Mouse (Mus musculus) C2C12 (cell line): ENCODE data around the gene Spout1. TPM values are rescaled to one million over a fixed set of nuclear protein-coding genes. Genes with fewer than 3 reads are reported as not detected.

Experiments used
- H3K27me3 ChIP-seq: one replicate; pipeline ENCODE4 v1.6.1; 2011; ENCODE audit not compliant: control insufficient read depth, insufficient read depth, insufficient read length
- H3K36me3 ChIP-seq: one replicate; pipeline ENCODE4 v1.6.1; 2011; ENCODE audit not compliant: control insufficient read depth, insufficient read depth
- H3K4me3 ChIP-seq: one replicate; pipeline ENCODE4 v1.5.1; 2011; ENCODE audit warnings: mild to moderate bottlenecking, control low read depth; ENCODE audit not compliant: poor library complexity, insufficient read depth, severe bottlenecking
- H3K79me2 ChIP-seq: one replicate; pipeline ENCODE4 v1.6.1; 2011; ENCODE audit not compliant: control insufficient read depth, insufficient read depth
- H3K79me3 ChIP-seq: one replicate; pipeline ENCODE4 v1.6.1; 2011; ENCODE audit warnings: low read depth, control low read depth
- H3ac ChIP-seq: one replicate; pipeline ENCODE3; 2011; ENCODE audit warnings: low read depth; ENCODE audit not compliant: control insufficient read depth, insufficient read length
- CEBPB ChIP-seq: IDR thresholded peaks from one replicate; pipeline ENCODE4 v1.6.1; 2011; ENCODE audit warnings: low read depth, mild to moderate bottlenecking, control low read depth, moderate library complexity
- CTCF ChIP-seq: IDR thresholded peaks from one replicate; pipeline ENCODE4 v1.5.1; 2011; ENCODE audit not compliant: control insufficient read depth, insufficient read depth, insufficient read length
- FOSL1 ChIP-seq: IDR thresholded peaks from one replicate; pipeline ENCODE4 v1.8.0; 2011; ENCODE audit warnings: mild to moderate bottlenecking, low read length; ENCODE audit not compliant: poor library complexity, insufficient read depth, severe bottlenecking
- MAX ChIP-seq: IDR thresholded peaks from one replicate; pipeline ENCODE4 v1.6.1; 2011; ENCODE audit warnings: mild to moderate bottlenecking, control low read depth
- MYOD1 ChIP-seq: IDR thresholded peaks from one replicate; pipeline ENCODE4 v1.6.1; 2011; ENCODE audit warnings: low read depth; ENCODE audit not compliant: control insufficient read depth, insufficient read length
- MYOG ChIP-seq: IDR thresholded peaks from one replicate; pipeline ENCODE4 v1.6.1; 2011; ENCODE audit not compliant: control insufficient read depth, insufficient read length; ENCODE audit errors: extremely low read depth
- USF1 ChIP-seq: IDR thresholded peaks from one replicate; pipeline ENCODE4 v1.6.1; 2011; ENCODE audit warnings: low read depth, mild to moderate bottlenecking, control low read depth, moderate library complexity
- long read RNA-seq, 2 experiments: library from polyadenylated mRNA; unstranded; transcript quantifications; one replicate each; pipeline ENCODE4 v2.0.0; 2019 to 2020
- polyA plus RNA-seq: library from polyadenylated mRNA; unstranded; fragments of >200 nt; fragmentation: generic; extraction: Trizol; gene quantifications from one replicate; pipeline ENCODE4 v1.2.1, GENCODE M21; 2012; ENCODE audit warnings: missing spikeins

The Spout1 gene
- 33.4 TPM for polyA plus RNA-seq
- long read RNA-seq, experiment 1, transcript Spout1-201 (12 exons, 1,805 nt): major isoform, 24 of 34 reads
- long read RNA-seq, experiment 1, partial matches to known transcripts: 2 of 34 reads
- long read RNA-seq, experiment 1, other reads (novel, unspliced or antisense): 4 of 34 reads
- long read RNA-seq, experiment 2, transcript Spout1-207 (11 exons, 2,010 nt): minor isoform, 32 of 181 reads
- long read RNA-seq, experiment 2, transcript Spout1-201 (12 exons, 1,805 nt): major isoform, 126 of 181 reads
- long read RNA-seq, experiment 2, partial matches to known transcripts: 4 of 181 reads
- long read RNA-seq, experiment 2, other reads (novel, unspliced or antisense): 18 of 181 reads

DNA sequence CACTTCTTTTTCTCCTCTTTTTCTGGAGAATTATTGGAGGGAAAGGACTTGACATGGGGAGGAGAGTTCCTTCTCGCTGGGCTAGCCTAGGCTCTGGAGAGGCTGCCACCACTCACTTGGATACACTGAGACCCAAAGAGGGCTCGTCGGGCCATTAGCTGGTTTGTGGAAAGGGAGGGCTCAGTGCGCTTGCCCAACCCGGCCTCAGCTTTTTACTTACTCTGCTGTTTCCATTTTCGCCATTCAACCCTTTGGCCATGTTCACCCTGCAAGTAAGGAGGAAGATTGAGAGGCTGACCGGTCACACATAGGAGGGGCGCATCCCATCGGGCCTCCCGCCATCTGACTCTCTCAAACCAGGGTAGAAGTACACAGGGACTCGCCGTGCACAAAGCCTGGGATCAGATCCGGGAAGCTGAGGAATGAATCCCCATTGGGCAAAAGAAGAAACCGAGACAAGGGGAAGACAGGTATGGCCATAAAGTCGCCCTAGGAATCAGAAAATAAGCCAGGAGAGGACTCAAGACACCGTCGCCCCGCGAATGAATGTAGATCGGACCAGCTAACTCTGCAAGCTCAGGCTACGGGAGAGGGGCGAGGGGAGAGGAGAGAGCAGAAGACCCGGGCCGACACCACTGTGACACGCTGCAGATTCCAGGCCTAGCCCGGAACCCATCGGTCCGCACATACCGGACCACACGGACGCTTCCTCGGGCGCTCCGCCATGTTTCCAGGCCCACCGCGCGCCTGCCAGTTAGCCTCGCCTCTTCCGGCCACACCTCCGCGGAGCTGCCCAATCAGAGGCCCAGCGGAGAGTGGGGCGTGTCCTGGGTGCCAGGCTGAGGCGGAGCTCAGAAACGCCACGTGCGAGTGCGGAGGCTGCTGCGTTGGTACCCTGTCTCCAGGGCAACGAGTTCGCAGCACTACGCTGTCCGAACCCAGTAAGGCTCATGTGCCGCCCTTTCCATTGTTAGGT, at the start of gene Spout1:
Gene Spout1 (minus strand): TSS at position 760 of the 976 bp plus-strand sequence.
- TF ChIP-seq CTCF: no peak
- no peak for TF ChIP-seq FOSL1
- peak; percentile 59 for TF ChIP-seq USF1
- peak; percentile 99 for TF ChIP-seq MAX
- Histone ChIP-seq H3K36me3 (peaks cover 39% of the 10 kb centered on the region), H3K4me3 (peak within 1 kb of the TSS; percentile 85), H3K27me3 (no peaks in the 10 kb centered on the region), H3ac (peak within 1 kb of the TSS; percentile 86), H3K79me2 (peaks cover 15% of the 10 kb centered on the region), H3K79me3 (no peaks in the 10 kb centered on the region)

DNA sequence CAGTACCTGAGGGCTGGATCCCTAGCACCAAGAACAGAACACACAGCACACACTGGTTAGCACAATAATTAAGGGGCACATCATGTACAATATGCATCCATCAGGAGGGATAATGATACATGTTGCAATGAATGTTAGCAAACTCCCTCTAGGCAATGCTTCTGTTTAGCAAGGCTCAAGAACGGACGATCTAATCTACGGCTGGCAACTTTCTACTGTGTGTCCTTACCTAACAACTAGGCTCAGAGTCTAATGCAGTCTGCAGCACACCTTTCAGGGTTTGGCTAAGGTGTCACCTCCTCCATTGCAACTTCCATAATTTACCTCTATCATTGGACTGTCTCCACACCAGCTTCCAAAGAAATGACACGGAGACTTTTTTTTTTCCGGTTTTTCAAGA, 38.0 kb upstream of the Spout1 start:
- Histone ChIP-seq H3K79me3 (no peaks in the 10 kb centered on the region), H3K4me3 (no peak overlapping the region), H3K36me3 (no peaks in the 10 kb centered on the region), H3K79me2 (no peaks in the 10 kb centered on the region), H3ac (no peak overlapping the region), H3K27me3 (no peaks in the 10 kb centered on the region)
- no peak for TF ChIP-seq CTCF
- TF ChIP-seq FOSL1: no peak
- no peak for TF ChIP-seq MYOG
- TF ChIP-seq USF1: no peak
- TF ChIP-seq MYOD1: no peak
- TF ChIP-seq MAX: no peak
- TF ChIP-seq CEBPB: no peak

DNA sequence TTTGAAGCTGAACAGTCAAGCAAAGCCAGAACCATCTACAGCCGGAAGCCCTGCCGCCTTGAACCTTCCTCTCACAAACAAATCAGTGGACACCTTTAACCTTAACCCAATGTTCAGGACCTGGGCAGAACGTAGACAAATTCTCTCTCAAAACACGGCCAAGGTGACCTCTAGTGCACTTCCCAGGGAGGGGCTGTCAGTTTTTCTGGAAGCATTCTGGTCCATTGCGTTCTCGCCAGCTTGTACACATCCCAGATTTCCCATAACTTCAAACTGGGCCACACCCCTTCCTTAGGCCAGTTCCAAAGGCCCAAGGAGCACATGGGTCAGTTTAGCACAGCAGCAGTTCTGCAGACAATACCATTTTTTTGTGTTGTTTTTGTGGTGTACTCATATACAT, 37.2 kb upstream of the Spout1 start:
- no peak for TF ChIP-seq USF1
- no peak for TF ChIP-seq CTCF
- TF ChIP-seq MYOD1: no peak
- no peak for TF ChIP-seq CEBPB
- TF ChIP-seq FOSL1: no peak
- TF ChIP-seq MYOG: no peak
- TF ChIP-seq MAX: no peak
- peaks cover 2% of the 10 kb centered on the region for H3K27me3 ChIP-seq
- H3K36me3 ChIP-seq: no peaks in the 10 kb centered on the region
- H3K79me2 ChIP-seq: no peaks in the 10 kb centered on the region
- H3K79me3 ChIP-seq: no peaks in the 10 kb centered on the region
- no peak overlapping the region for H3ac ChIP-seq
- no peak overlapping the region for H3K4me3 ChIP-seq

DNA sequence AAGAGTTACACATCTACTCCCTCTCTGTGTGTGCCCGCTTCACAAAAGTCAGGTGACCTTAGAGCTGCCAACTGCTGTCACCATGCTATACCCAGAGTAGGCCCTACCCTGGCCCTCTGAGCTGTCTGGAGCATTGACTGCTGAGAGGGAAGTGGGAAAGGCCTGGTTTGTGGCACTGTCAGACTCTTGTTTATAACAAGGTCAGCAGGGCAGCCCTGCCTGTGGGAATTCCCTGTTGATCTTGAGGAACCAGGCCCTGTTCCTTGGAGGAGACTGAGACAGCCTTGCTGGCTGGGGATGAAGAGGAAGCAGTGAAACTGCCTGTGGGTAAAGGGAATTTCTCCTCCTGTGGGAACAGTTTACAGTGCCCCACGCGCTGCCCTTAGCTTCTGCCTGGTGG, 36.5 kb upstream of the Spout1 start:
- H3K4me3 ChIP-seq: no peak overlapping the region
- H3K27me3 ChIP-seq: peaks cover 3% of the 10 kb centered on the region
- no peak overlapping the region for H3ac ChIP-seq
- no peak for TF ChIP-seq USF1
- no peak for TF ChIP-seq MAX
- no peak for TF ChIP-seq CEBPB
- no peaks in the 10 kb centered on the region for H3K79me2 ChIP-seq
- no peaks in the 10 kb centered on the region for H3K36me3 ChIP-seq
- H3K79me3 ChIP-seq: no peaks in the 10 kb centered on the region

DNA sequence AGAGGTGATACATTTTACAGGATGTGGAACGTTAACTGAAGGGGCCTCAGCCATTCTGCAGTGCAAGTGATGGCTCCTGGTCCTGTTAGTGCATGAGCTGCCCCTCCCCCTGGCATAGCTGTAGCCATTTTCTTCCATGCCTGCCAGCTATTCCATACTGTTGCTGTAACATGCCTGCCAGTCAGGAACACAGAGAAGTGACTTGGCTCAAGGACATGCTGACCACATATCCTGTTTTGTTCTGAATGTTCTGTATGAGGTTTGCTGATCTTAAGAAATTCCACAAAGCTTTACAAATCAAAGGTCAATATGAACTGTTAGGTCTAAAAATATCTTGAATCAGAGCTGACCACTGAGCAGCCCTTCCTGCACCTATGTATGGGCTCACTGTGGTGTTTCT, 34.7 kb upstream of the Spout1 start:
- peaks cover 3% of the 10 kb centered on the region for H3K27me3 ChIP-seq
- H3K79me2 ChIP-seq: no peaks in the 10 kb centered on the region
- no peak overlapping the region for H3K4me3 ChIP-seq
- H3K79me3 ChIP-seq: no peaks in the 10 kb centered on the region
- no peak overlapping the region for H3ac ChIP-seq
- no peak for TF ChIP-seq CEBPB
- no peak for TF ChIP-seq MYOG
- TF ChIP-seq MYOD1: no peak
- no peak for TF ChIP-seq USF1
- no peak for TF ChIP-seq CTCF
- TF ChIP-seq MAX: no peak
- TF ChIP-seq FOSL1: no peak
- H3K36me3 ChIP-seq: no peaks in the 10 kb centered on the region
